Mouse (Mus musculus) lung, adult 2 months (tissue): ENCODE data around the gene Golga5. TPM values are rescaled to one million over a fixed set of nuclear protein-coding genes. Genes with fewer than 3 reads are reported as not detected.
"Not testable (repeated sequence)": the region's sequence is repeated elsewhere in the genome, so short reads cannot be mapped to it uniquely, and the experiment has no call there.

Experiments
- DNase-seq: peaks from one replicate; pipeline ENCODE4 v3.0.0; 2022
- H3K4me1 ChIP-seq: fragments of 200-500 bp; 2 replicates; pipeline ENCODE4 v1.6.1; 2011; ENCODE audit warnings: low read length; ENCODE audit not compliant: control insufficient read depth, insufficient read depth
- H3K4me3 ChIP-seq: fragments of 200-500 bp; replicated peaks from 2 replicates; pipeline ENCODE3; 2011; ENCODE audit warnings: low read depth, mild to moderate bottlenecking, control low read depth, low read length; ENCODE audit errors: extremely low read depth
- CTCF ChIP-seq: fragments of 200-500 bp; IDR thresholded peaks from 2 replicates; pipeline ENCODE4 v1.5.1; 2011; ENCODE audit warnings: mild to moderate bottlenecking, low read length, control low read depth; ENCODE audit not compliant: insufficient read depth
- POLR2A ChIP-seq: fragments of 200-500 bp; IDR thresholded peaks from 2 replicates; pipeline ENCODE4 v1.6.1; 2011; ENCODE audit warnings: low read depth, mild to moderate bottlenecking, control low read depth, low read length, borderline replicate concordance; ENCODE audit errors: extremely low read depth
- WGBS: fragments of 180-500 bp; shearing (Covaris S2); methylation state at CpG from one replicate; pipeline ENCODE4 v1.1.7; 2018; 5-methylcytosine and 5-hydroxymethylcytosine counted together
- polyA plus RNA-seq: library from polyadenylated mRNA; depleted of rRNA; stranded (reverse); fragments of >200 nt; gene quantifications from 2 replicates; pipeline ENCODE4 v1.2.3, GENCODE M21; 2012

Gene Golga5
- polyA plus RNA-seq, 1 experiment, result 11.9 TPM

DNA sequence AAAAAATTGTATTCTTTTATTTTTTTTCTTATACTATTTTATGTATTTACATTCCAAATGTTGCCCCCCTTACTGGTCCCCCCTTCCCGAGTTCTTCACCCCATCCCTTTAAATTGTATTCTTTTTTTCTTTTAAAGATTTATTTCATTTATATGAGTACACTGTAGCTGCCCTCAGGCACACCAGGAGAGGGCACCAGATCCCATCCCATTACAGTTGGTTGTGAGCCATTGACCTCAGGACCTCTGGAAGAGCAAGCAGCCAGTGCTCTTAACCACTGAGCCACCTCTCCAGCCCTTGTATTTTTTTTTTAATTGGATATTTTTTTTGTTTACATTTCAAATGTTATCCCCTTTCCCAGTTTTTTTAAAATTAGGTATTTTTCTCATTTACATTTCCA is 799 bp upstream of the Golga5 start:
- WGBS, result 85% methylated on average over 1 of the region's 1 CpGs
- no peak for DNase-seq
- TF ChIP-seq CTCF (no peak), POLR2A (no peak)
- Histone ChIP-seq H3K4me3 (no peak overlapping the region), H3K4me1 (no peaks in the 10 kb centered on the region; the same call in 1 of the 2 replicates)

DNA sequence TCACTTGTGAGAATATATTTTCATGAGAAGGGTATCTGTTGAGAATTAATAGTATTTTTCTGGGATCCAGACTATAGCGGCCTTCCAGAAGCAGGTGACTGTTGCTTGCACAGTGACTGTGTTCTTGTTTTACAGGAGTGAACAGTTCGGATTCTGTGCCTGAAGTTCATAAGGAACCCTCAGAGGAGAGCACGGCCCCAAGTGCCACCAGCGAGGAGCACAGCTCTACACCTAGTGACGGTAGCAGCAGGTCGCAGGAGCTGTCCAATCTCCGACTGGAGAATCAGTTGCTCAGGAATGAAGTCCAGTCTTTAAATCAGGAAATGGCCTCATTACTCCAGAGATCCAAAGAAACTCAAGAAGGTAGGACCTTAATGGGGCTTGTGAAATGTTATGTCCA is 5.5 kb downstream of the Golga5 start:
- 89% methylated on average over 7 of the region's 7 CpGs for WGBS
- no peak for DNase-seq
- Histone ChIP-seq H3K4me1 (no peaks in the 10 kb centered on the region; the same call in 1 of the 2 replicates), H3K4me3 (no peak overlapping the region)
- TF ChIP-seq CTCF, result no peak
- no peak for TF ChIP-seq POLR2A

DNA sequence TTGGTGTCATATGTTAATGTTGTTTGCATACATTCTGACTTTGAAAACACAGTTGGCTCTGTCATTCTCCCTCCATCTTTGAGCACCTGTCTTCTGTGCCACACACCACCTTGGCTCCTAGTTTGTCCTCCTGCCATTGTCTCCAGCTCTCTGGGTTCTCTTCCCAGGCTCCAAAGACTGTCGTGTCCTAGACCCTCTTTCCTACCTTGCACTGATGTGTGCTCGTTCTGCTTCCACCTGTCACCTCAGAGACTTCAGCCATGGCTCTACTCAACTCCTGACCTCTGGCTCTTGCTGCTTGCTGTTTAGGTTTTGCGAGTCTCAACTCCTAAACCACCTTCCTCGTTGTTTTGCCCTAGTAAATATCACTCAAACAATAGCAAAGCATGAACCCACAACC is 11.5 kb downstream of the Golga5 start:
- DNase-seq, result no peak
- Histone ChIP-seq H3K4me1 (no peaks in the 10 kb centered on the region), H3K4me3 (no peak overlapping the region)
- WGBS, result 90% methylated on average over 4 of the region's 4 CpGs
- no peak for TF ChIP-seq CTCF
- TF ChIP-seq POLR2A, result no peak

DNA sequence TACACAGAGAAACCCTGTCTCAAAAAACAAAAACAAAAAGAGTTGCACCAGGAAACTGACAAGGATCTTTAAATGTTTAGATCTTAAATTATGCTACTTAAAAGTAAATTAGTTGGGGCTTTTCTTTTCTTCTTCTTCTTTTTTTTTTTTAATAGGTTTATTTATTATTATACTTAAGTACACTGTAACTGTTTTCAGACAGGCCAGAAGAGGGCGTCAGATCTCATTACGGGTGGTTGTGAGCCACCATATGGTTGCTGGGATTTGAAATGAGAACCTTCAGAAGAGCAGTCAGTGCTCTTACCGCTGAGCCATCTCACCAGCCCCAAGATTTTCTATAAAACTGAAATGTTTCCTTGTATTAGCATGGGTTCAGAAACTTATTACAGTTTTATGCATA is 16.0 kb downstream of the Golga5 start:
- TF ChIP-seq CTCF, result no peak
- no peak for DNase-seq
- H3K4me1 ChIP-seq, result no peaks in the 10 kb centered on the region
- H3K4me3 ChIP-seq, result no peak overlapping the region
- WGBS, result 67% methylated on average over 3 of the region's 3 CpGs

DNA sequence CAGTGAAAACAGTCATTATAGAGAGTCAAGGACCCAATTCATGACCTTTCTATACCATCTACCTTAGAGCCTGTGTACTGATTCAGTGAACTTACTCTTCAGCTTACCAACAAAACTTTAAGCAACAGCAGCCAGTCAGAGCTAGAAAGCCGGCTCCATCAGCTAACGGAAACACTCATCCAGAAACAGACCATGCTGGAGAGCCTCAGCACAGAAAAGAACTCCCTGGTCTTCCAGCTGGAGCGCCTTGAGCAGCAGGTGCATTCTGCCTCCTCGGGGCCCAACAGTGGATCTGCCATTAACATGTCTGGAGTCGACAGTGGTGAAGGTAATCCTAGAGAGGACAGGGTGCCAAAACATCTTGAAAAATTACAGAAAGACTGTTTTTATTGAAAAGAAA is 23.0 kb downstream of the Golga5 start:
- H3K4me1 ChIP-seq, result no peaks in the 10 kb centered on the region
- 92% methylated on average over 5 of the region's 5 CpGs for WGBS
- no peak for TF ChIP-seq CTCF
- TF ChIP-seq POLR2A, result no peak
- no peak for DNase-seq
- no peak overlapping the region for H3K4me3 ChIP-seq

DNA sequence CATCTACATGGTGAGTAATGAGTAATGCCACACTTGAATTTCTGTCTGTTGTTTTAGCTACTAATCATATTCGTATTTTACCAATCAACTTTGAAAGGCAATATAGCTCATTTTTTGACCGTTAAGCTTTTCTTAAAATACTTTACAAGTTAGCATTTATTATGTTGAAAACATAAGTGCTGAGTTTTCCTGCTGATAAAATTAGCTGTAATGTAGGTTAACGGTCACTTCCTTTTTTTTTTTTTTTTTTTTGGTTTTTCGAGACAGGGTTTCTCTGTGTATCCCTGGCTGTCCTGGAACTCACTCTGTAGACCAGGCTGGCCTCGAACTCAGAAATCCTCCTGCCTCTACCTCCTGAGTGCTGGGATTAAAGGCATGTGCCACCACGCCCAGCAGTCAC is 26.8 kb downstream of the Golga5 start:
- WGBS, result 73% methylated on average over 6 of the region's 6 CpGs
- DNase-seq, H3K4me1 ChIP-seq, H3K4me3 ChIP-seq: not testable (repeated sequence)

DNA sequence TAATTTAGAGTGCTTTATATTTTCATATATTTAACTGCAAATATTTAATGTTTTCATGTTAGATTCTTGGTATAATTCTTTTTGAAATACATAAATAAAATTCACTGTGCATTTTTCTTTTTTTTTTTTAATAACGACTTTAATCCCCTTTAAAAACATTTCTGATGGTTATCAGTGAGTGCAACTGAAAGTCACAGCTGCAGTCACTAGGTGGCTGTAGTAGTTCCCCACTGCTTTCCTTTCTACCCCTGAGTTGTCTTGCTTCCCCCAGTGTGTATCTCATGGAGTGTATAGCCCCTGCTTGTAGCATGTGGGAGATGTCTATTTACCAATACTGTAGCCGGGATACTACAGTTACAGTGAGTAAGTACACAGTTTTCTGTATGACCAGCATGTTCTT is 29.0 kb downstream of the Golga5 start:
- H3K4me1 ChIP-seq, result no peaks in the 10 kb centered on the region; the same call in 1 of the 2 replicates
- TF ChIP-seq POLR2A (no peak), CTCF (no peak)
- H3K4me3 ChIP-seq, result no peak overlapping the region
- no peak for DNase-seq
- WGBS, result 75% methylated on average over 2 of the region's 2 CpGs

DNA sequence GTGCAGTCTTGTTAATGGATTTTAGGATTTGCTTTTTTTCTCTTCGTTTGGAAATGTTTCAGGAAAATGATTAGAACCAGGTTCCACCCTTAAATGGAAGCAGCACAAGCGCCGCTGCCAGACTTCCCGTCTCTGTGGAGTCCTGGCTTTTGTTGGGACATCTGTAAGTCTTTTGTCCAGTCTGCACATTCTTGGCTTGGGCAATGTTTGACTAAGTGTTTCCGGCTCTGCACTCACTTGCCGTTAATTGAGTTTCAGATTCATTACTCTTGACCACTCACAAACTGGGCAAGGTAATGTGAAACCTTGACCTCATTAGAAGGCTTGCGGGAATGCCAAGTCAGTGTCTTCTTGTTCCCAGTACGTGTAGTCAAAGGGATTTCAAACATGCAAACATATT is 29.8 kb downstream of the Golga5 start:
- WGBS, result 44% methylated on average over 8 of the region's 8 CpGs
- Histone ChIP-seq H3K4me1 (no peaks in the 10 kb centered on the region; the same call in 1 of the 2 replicates), H3K4me3 (no peak overlapping the region)
- no peak for DNase-seq
- TF ChIP-seq POLR2A (no peak), CTCF (no peak)

DNA sequence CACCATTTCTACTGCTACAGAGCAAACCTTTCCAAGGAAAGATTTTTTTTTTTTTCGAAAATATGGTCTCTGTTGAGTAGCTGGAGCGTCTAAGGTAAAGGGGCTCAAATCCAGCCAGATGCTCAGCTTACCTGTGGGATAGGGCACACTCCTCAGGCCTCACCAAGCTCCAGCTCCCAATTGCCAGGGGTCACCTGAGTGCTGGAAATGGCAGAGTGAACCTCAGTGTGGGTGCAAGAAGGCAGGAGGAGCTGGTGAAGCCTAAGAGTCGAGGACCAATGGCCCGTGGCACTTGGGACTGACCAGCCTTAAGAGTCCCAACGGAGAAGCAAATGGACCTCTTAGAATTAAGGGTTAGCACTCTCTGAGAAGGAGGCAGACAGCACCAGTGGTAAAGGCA is 30.3 kb downstream of the Golga5 start:
- 83% methylated on average over 5 of the region's 5 CpGs for WGBS
- no peak for DNase-seq
- H3K4me3 ChIP-seq, result no peak overlapping the region

DNA sequence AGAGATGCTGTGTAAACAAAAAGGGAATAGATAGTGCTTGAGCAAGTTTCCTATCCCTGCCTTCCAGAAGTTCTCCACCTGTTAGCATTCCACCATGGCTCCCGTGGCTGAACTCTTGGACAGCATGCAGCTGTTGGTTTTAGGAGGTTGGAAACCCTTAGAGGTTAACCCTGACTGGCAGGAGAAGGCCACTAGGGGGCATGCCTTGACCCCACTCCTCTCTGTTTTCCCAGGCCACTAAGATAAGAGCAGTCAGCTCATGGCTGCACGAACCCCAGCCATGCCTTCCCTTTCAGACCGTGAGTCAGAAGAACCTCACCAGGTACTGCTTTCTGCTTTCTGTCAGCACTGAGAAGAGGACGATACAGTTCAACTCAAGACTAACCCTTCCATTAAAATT is 30.8 kb downstream of the Golga5 start:
- Histone ChIP-seq H3K4me3 (no peak overlapping the region), H3K4me1 (no peaks in the 10 kb centered on the region; the same call in 1 of the 2 replicates)
- DNase-seq, result no peak
- WGBS, result 60% methylated on average over 4 of the region's 4 CpGs
- TF ChIP-seq CTCF (peak; percentile 40), POLR2A (no peak)

More for the DNA sequence above, 30.3 kb downstream of the Golga5 start:
- H3K4me1 ChIP-seq, result no peaks in the 10 kb centered on the region; the same call in 1 of the 2 replicates
- TF ChIP-seq POLR2A (no peak), CTCF (no peak)

DNA sequence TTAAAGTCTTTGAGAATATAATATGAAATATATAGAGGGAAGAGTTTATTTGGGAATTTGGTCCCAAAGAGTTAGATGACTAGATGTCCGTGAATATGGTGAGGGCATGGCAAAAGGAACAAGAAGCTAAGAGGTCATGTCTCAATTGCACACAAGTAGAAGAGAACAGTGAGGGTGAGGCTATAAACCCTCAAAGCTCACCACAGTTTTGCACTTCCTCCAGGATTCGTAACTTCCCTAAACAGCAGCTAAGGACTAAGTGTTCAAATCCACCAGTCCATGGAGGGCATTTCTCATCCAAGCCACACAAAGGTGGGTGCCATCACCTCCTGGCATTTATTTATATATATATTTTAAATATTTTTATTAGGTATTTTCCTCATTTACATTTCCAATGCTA is 32.1 kb downstream of the Golga5 start:
- 80% methylated on average over 2 of the region's 2 CpGs for WGBS
- no peak for DNase-seq
- H3K4me1 ChIP-seq, result no peaks in the 10 kb centered on the region; the same call in 1 of the 2 replicates
- no peak overlapping the region for H3K4me3 ChIP-seq
- no peak for TF ChIP-seq CTCF
- no peak for TF ChIP-seq POLR2A
